Mouse (Mus musculus): ENCODE data around the gene Tmem79.

- TF ChIP-seq CTCF (IDR thresholded peaks at IDR 0.05; ENCODE audit: low read depth, low read length) (no peak), EP300 (IDR thresholded peaks at IDR 0.05; ENCODE audit: insufficient read depth, low read depth, low read length) (no peak), POLR2A (IDR thresholded peaks at IDR 0.05; ENCODE audit: insufficient read depth, low read length) (no peak)
These were observed 23.6 kb upstream of the Tmem79 start for GRCm38 (mm10) chr3:88359584-88359983.
